Mouse (Mus musculus) heart, embryonic 10.5 days (tissue): Measurements from ENCODE around the gene Mdga1. TPM values are rescaled to one million over a fixed set of nuclear protein-coding genes. Genes with fewer than 3 reads are reported as not detected.

Experiments
- DNase-seq: peaks from one replicate; pipeline ENCODE4 v3.0.0-alpha.2; 2017; ENCODE audit warnings: low spot score
- H3K27ac ChIP-seq: fragments of 300-500 bp; sonication (generic); 2 replicates; pipeline ENCODE4 v1.5.1; 2016; ENCODE audit warnings: mild to moderate bottlenecking
- H3K27me3 ChIP-seq: fragments of 300-500 bp; sonication (generic); 2 replicates; pipeline ENCODE4 v1.6.1; 2016; ENCODE audit warnings: mild to moderate bottlenecking; ENCODE audit not compliant: poor library complexity, insufficient read depth, severe bottlenecking
- H3K36me3 ChIP-seq: fragments of 300-500 bp; sonication (generic); 2 replicates; pipeline ENCODE4 v1.6.1; 2016; ENCODE audit warnings: mild to moderate bottlenecking, moderate library complexity
- H3K4me1 ChIP-seq: fragments of 300-500 bp; sonication (generic); 2 replicates; pipeline ENCODE4 v1.6.1; 2016; ENCODE audit warnings: mild to moderate bottlenecking
- H3K4me3 ChIP-seq: fragments of 300-500 bp; sonication (generic); 2 replicates; pipeline ENCODE4 v1.5.1; 2016; ENCODE audit warnings: mild to moderate bottlenecking, moderate library complexity
- H3K9me3 ChIP-seq: fragments of 300-500 bp; sonication (generic); 2 replicates; pipeline ENCODE4 v1.6.1; 2016; ENCODE audit warnings: mild to moderate bottlenecking, moderate library complexity
- WGBS: fragments of 180-500 bp; shearing (Covaris S2); methylation state at CpG from one replicate; pipeline ENCODE4 v1.1.7; 2016; 5-methylcytosine and 5-hydroxymethylcytosine counted together
- polyA plus RNA-seq: library from polyadenylated mRNA; unstranded; fragments of >200 nt; fragmentation: Nextera tagmentation; extraction: Ambion mirVana; gene quantifications from 2 replicates; pipeline ENCODE4 v1.2.1, GENCODE M21; 2016

Mdga1 gene
- polyA plus RNA-seq, 1 experiment from 2014 or later, result 1.7 TPM

DNA sequence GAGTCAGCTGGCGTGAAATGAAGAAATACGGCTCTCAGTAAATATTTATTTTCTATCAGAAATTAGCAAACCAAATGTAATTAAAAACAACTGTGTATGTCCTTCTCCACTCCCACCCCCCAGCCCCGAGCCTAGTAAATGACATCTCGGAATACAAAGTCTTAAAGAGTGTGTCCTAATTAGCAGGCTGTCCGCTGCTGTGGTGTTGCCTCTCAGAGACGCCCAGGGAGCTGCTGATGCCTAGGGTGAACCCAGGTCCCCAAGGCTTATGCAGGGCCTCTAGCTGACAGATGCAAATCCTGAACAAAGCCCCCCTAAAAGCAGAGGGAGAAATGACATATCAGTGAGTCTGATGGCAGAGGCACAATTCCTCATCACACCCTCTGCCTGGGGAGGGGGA is 155.1 kb downstream of the Mdga1 start:
- WGBS, result 39% methylated on average over 6 of the region's 6 CpGs
- peaks cover 38% of the 10 kb centered on the region for H3K4me1 ChIP-seq
- no peak for DNase-seq
- no peaks in the 10 kb centered on the region for H3K9me3 ChIP-seq
- H3K27ac ChIP-seq, result no peak overlapping the region
- peaks cover 12% of the 10 kb centered on the region; the same call in 1 of the 2 replicates for H3K27me3 ChIP-seq
- H3K36me3 ChIP-seq, result no peaks in the 10 kb centered on the region
- H3K4me3 ChIP-seq, result no peak overlapping the region

DNA sequence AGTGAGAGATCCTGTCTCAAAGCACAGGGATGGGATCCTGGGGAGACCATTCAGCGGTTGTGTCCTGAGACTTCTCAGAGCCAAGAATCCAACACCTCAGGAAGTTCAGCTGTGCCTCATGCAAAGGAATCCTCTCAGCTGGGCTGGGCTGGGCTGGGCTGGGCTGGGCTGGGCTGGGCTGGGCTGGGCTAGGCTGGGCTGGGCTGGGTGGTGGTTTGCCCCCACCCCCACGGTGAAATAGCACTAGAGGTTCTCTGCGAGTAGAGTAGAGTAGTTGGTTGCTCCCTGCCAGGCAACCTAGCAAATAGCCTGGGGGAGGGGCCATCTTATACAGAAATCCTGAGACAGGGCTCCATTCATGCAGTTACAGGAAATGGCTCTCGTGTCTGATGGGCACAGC is 156.6 kb downstream of the Mdga1 start:
- Histone ChIP-seq H3K27me3 (0 out of 2 replicates have a peak, but pooled peaks cover 7% of the 10 kb centered on the region), H3K36me3 (no peaks in the 10 kb centered on the region), H3K4me3 (no peak overlapping the region), H3K4me1 (peaks cover 28% of the 10 kb centered on the region), H3K9me3 (no peaks in the 10 kb centered on the region), H3K27ac (no peak overlapping the region)
- DNase-seq, result no peak
- WGBS, result 11% methylated on average over 4 of the region's 4 CpGs

DNA sequence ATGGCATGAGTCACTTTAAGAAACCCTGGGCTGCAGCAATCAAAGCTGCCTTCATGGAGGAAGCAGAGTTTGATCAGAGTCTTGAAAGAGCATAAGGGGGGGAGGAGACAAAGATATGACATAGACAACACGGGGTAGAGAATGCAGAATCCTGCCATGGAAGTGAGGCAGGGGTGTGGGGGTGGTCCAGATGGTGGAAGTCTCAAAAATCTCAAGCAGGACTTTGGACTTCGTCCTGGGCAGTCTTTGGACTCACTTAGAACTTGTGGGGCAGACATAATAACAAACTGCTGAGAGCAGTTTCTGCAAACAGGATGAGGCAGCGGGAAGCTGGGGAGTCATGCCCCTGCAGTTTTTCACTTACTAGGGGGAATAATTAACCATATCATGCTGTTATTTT is 166.3 kb downstream of the Mdga1 start:
- no peak for DNase-seq
- Histone ChIP-seq H3K27me3 (peaks cover 15% of the 10 kb centered on the region), H3K4me3 (no peak overlapping the region), H3K36me3 (no peaks in the 10 kb centered on the region), H3K9me3 (no peaks in the 10 kb centered on the region), H3K27ac (no peak overlapping the region), H3K4me1 (peaks cover 17% of the 10 kb centered on the region)
- WGBS, result 70% methylated on average over 3 of the region's 3 CpGs

DNA sequence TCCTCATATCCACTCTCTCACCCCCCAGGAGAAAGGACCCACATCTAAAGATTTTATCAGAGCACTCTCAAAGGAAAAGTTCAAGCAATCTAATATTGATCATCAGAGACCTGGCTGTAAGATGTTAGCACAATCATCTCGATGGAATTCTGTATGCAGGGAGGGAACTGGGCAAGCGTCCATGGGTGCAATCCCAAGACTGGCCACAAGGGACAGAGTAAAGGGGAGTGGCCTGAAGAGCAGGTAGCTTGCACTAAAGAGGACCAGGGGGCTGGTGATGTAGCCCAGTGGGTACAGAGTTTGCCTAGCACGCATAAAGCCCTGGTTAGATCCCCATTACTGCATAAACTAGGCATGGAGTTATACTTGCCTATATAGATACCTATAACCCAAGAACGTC is 168.5 kb downstream of the Mdga1 start:
- H3K27ac ChIP-seq, result no peak overlapping the region
- WGBS, result 20% methylated on average over 4 of the region's 4 CpGs
- DNase-seq, result no peak

DNA sequence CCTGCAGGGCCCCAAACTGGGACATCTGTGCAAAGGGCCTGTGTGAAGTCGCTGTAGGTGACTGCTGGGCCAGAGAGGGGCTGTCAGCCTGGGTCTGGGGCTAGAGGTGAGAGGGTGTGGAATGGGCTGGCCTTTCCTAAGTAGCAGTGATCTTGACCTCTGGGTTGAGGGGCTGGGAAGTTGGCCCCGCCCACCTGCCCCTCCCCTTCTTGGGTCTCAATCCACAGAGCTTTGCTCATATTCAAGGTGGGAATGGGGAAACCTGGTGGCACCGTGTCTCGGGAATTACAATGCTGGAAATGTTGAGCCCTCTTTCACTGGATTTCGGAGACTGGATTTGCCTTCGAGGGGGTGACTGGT is 169.8 kb downstream of the Mdga1 start:
- Histone ChIP-seq H3K27me3 (peaks cover 36% of the 10 kb centered on the region), H3K36me3 (no peaks in the 10 kb centered on the region), H3K9me3 (no peaks in the 10 kb centered on the region), H3K27ac (no peak overlapping the region), H3K4me1 (peaks cover 39% of the 10 kb centered on the region), H3K4me3 (no peak overlapping the region)
- 29% methylated on average over 6 of the region's 6 CpGs for WGBS
- DNase-seq, result no peak

More for the DNA sequence above, 168.5 kb downstream of the Mdga1 start:
- Histone ChIP-seq H3K4me1 (peaks cover 28% of the 10 kb centered on the region), H3K4me3 (no peak overlapping the region), H3K27me3 (peaks cover 36% of the 10 kb centered on the region), H3K36me3 (no peaks in the 10 kb centered on the region), H3K9me3 (no peaks in the 10 kb centered on the region)

DNA sequence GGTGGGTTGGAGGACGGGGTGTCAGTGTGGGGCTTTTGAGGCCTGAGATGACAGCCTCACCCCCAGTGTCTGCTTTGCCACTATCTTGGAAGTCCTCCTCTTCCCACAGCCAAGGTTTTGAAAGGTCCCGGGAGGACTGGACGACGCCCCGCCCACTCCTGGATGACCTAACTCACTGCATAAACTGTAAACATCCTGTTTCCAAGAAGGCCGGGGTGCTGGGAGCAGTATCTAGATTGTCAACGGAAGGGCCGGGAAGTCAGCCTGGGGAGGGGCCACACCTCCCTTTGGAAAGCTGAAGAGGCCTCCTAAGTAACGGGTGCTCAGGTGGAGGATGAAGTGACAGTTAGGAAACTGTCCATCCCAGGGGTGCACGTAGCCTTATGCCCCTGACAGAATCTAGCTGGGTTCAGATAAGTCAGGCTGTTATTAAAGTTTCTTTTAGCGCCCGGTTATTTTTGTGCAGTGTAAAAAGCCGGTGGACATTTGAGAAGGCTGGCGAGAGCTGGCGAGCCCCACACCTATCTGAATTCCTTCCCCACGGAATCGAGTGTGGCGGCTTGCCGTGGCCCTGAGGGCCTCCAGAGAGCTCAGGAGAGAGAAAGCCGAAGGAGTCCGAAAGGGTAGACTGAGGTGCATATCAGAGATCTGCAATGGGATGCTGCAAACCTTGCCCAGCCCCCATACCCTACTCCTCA is 170.3 kb downstream of the Mdga1 start:
- no peak overlapping the region for H3K4me3 ChIP-seq
- 52% methylated on average over 21 of the region's 21 CpGs for WGBS
- peaks cover 37% of the 10 kb centered on the region for H3K27me3 ChIP-seq
- H3K9me3 ChIP-seq, result no peaks in the 10 kb centered on the region
- DNase-seq, result no peak
- H3K4me1 ChIP-seq, result peaks cover 42% of the 10 kb centered on the region
- H3K36me3 ChIP-seq, result no peaks in the 10 kb centered on the region
- no peak overlapping the region for H3K27ac ChIP-seq

DNA sequence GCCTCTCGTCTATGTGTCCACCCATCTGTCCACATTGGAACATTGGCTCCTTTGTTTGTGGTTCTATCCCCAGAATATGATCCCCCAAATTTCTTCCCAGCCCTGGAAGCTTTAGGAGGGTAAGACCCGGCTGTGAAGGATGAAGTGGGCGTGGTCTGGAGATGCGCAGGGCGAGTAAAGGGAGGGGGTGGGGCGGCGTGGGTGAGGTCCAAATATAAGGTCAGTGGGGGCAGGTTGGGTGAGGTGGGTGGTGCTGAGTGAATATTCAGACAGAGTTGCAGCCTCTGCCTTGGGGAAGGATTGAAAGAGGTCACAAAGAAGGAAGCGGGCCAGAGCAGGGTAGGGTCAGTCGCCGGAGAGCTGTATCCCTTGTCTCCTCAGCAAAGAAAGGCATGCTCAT is 171.7 kb downstream of the Mdga1 start:
- no peak for DNase-seq
- H3K9me3 ChIP-seq, result no peaks in the 10 kb centered on the region
- H3K36me3 ChIP-seq, result no peaks in the 10 kb centered on the region
- peaks cover 42% of the 10 kb centered on the region for H3K4me1 ChIP-seq
- H3K27me3 ChIP-seq, result peaks cover 47% of the 10 kb centered on the region
- H3K27ac ChIP-seq, result no peak overlapping the region
- no peak overlapping the region for H3K4me3 ChIP-seq
- WGBS, result 48% methylated on average over 10 of the region's 10 CpGs

DNA sequence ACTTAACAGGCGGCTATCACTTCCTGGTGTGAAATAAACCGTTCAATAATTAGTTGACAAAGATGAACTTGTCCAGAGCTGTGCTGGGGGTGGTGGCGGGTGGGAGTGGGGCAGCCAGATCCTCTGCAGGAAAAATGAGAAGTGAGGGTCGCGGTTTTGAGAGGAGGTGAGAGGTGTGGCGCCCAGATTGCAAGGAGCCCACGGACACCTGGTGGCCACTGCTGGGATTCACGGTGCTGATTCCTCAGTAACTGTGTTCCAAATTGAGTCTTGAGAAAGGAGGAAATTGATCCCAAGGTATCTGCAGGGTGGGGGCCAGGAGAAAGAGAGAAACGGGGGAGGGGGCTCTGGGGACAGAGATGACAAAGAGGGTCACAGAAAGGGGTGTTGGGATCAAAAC is 173.1 kb downstream of the Mdga1 start:
- WGBS, result 29% methylated on average over 9 of the region's 9 CpGs
- no peak overlapping the region for H3K27ac ChIP-seq
- DNase-seq, result no peak
- H3K4me3 ChIP-seq, result no peak overlapping the region
- H3K36me3 ChIP-seq, result no peaks in the 10 kb centered on the region
- peaks cover 47% of the 10 kb centered on the region for H3K27me3 ChIP-seq
- no peaks in the 10 kb centered on the region for H3K9me3 ChIP-seq
- peaks cover 42% of the 10 kb centered on the region for H3K4me1 ChIP-seq

DNA sequence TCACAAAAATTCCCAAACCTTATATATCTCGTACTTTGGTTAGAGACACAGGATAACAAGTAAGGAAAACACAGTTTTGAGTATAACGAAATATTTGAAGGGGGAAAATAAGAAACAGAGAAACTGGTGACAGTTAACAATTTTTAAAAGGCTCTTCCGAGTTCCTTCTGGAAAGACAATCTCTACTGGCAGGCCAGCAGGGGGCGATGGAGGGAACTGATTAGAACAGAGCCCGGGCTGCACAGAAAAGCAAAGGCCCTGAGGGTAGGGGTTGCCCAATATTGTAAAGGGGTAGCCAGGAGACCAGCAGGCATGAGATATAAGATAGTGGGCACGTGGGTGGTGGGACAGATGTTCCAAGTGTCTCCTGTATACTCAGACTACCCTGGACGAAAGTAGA is 173.8 kb downstream of the Mdga1 start:
- Histone ChIP-seq H3K27me3 (peaks cover 47% of the 10 kb centered on the region), H3K9me3 (no peaks in the 10 kb centered on the region), H3K36me3 (no peaks in the 10 kb centered on the region), H3K4me1 (peaks cover 42% of the 10 kb centered on the region), H3K27ac (no peak overlapping the region), H3K4me3 (no peak overlapping the region)
- 11% methylated on average over 7 of the region's 7 CpGs for WGBS
- DNase-seq, result no peak

DNA sequence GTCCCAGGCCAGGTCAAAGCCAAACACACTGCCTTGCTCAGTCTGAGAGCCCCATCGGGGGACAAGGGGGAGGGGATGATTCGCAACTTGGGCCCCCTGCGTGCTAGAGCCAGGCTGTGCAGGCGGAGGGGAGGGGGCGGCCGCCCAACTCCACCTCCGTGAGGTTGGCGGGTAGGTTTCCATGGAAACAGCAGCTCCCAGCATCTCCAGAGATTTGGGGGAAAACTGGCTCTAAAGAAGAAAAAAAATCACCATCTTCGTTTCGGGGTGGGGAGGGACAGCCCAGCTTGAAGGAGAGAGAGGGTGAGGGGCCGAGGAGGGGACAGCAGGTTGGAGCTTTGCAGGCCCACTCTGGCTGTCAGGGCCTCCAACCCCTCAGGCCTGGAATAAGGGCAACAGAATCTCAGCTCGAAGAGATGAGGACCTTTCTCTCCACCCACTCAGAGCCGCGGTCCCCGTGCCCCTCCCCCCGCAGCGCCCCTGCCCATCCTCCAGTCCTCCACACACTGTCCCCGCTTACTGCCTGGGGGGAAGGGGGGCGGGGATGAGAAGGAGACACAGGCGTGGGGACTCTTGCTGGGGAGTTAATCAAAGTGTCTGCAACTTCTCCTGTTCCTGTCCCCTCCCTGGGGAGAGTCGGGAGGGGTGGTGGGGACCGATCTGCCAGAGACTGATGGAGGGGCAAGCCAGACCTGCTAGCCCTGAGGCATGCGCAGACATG is 174.7 kb downstream of the Mdga1 start:
- H3K27me3 ChIP-seq, result peaks cover 47% of the 10 kb centered on the region
- no peaks in the 10 kb centered on the region for H3K36me3 ChIP-seq
- DNase-seq, result no peak
- peak overlapping the region; percentile 48 for H3K4me3 ChIP-seq
- 0 out of 2 replicates have a peak overlapping the region, but pooled peaks have one; percentile 24 for H3K27ac ChIP-seq
- H3K9me3 ChIP-seq, result no peaks in the 10 kb centered on the region
- WGBS, result 4% methylated on average over 23 of the region's 23 CpGs
- H3K4me1 ChIP-seq, result peaks cover 42% of the 10 kb centered on the region

DNA sequence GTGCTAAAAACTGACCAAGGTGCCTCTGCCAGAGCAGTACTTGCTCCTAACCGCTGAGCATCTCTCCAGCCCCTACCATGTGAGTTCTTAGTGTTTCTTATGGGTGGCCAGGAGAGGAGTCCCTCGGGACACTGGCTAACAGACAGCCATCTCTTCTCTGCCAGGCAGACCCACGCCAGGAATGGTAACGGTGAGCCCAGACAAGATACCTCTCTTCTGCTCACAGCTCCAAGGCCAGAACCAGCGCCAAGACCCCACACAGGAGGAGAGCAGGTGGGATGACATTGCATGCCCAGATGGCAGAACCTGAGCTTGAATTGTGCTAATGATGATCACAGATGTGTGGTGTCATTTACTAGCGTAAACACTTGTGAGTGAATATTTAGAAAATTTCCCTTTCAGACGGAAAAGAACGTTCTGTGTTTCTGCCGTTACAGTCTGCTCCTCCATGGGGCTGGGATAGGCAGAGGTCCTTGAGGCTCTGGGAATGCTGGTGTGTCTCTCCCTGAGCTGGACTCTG is 178.3 kb downstream of the Mdga1 start:
- H3K36me3 ChIP-seq, result no peaks in the 10 kb centered on the region
- H3K4me1 ChIP-seq, result peaks cover 23% of the 10 kb centered on the region
- DNase-seq, result no peak
- no peaks in the 10 kb centered on the region for H3K9me3 ChIP-seq
- WGBS, result 85% methylated on average over 9 of the region's 9 CpGs
- no peak overlapping the region for H3K4me3 ChIP-seq
- peaks cover 13% of the 10 kb centered on the region for H3K27me3 ChIP-seq
- no peak overlapping the region for H3K27ac ChIP-seq

DNA sequence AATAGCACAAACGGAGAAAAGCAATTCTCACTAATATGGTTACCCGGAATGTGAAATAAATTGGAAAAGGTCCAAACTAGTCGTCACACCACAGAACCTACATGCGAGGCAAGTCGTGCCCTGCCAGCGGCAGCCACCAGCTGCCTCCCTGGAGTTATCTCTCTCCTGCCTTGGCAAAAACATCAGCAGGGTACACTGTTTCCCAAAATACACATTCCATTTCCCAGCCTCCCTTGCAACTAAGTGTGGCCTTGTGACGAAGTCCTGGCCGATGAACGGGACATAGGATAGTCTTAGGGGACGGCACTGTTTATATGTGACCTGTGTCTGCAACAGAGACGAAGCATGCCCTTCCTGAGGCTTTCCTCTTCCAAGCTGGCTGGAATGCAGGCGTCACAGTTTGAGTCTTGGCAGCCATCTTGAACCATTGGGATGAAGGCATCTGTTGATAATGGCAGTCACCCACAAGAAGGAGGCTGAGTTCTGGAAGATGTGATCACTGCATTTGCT is 179.6 kb downstream of the Mdga1 start:
- WGBS, result 82% methylated on average over 12 of the region's 12 CpGs
- H3K27ac ChIP-seq, result no peak overlapping the region

DNA sequence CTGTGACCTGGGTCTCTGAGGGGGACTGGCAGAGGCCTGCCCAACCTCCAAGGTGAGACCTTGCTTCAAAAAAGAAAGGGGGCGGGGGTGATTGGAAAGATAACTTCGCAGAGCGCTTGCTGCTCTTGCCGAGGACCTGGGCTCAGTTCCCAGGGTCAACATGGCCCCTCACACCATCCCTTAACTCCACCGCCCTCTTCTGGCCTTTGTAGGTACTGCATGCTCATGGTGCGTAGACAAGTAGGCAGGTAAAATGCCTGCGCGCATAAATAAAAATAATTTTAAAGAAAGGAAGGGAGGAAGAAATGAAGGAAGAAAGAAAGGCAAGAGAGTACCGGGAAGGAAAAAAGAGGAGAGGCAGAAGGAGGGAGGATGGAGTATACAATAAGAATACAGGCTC is 180.2 kb downstream of the Mdga1 start:
- H3K27me3 ChIP-seq, result peaks cover 11% of the 10 kb centered on the region
- H3K9me3 ChIP-seq, result no peaks in the 10 kb centered on the region
- H3K36me3 ChIP-seq, result no peaks in the 10 kb centered on the region
- H3K27ac ChIP-seq, result no peak overlapping the region
- 63% methylated on average over 9 of the region's 9 CpGs for WGBS
- H3K4me1 ChIP-seq, result peaks cover 7% of the 10 kb centered on the region
- DNase-seq, result no peak
- no peak overlapping the region for H3K4me3 ChIP-seq

More for the DNA sequence above, 179.6 kb downstream of the Mdga1 start:
- DNase-seq, result no peak
- no peak overlapping the region for H3K4me3 ChIP-seq
- no peaks in the 10 kb centered on the region for H3K9me3 ChIP-seq
- H3K36me3 ChIP-seq, result no peaks in the 10 kb centered on the region
- H3K4me1 ChIP-seq, result peaks cover 12% of the 10 kb centered on the region
- H3K27me3 ChIP-seq, result peaks cover 11% of the 10 kb centered on the region
